Mouse (Mus musculus) frontal cortex, postnatal 36 days (tissue): Measurements from ENCODE around the gene Lrrc66.
"Not testable (repeated sequence)": the region's sequence is repeated elsewhere in the genome, so short reads cannot be mapped to it uniquely, and the experiment has no call there.

Source experiments
- DNase-seq, 2 experiments: peaks; one replicate each; pipeline ENCODE4 v3.0.0; 2022; ENCODE audit warnings: low spot score in 2 of 2

Gene Lrrc66

DNA sequence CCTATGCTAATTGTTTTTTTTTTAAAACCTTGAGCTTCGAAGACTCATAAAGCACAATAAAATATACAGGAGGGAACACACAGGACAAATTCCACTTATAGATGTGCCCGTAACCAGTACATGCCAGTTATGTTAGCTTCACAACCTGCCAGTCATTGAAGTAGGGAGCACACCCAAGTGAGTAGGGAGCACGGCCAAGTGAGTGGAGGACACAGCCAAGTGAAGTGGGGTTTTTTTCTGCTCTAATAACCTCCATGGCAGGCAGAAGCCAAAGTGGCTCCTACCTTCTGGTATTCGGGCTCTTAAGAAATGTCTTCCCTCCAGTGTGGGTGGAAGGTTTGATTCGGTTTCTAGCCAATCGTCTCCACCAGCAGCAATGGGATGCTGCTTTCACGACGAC, 19.0 kb downstream of the Lrrc66 start:
- no peak for DNase-seq

DNA sequence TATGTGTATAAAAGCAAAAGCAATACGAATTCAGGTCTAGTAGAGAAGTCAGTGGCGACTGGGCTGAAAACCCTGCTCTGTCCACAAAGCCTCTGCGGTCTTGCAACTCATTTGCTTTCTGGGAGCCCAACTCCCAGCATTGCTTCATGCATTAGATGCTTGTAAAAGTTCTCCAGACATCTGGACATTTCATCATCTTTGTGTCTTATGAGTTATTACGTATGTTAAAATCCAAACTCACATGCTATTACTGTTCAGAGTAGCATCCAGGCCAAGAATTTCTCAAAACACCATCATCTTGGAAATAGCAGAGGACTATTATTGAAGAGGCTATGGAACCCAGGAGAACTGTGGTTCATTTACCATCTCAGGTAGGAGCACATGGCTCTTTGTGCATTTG, 21.3 kb downstream of the Lrrc66 start:
- DNase-seq = no peak

DNA sequence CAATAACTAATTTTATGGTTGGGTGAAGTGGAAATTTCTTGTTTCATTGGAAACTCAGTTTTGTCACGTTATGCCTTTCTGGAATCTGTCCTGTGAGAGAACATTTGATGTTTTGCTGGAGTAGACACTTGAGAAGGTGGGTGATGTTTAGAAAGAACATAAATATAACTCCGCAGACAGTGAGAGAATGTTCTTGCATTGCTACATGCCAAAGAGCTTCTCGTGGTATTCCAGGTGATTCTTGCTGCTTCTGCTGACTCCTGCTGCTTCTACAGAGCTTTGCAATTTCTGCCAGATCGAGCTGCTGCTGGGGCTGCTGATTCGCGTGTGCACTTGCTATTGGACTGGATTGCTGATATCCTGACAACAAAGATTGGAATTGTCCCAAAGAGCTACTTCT, 27.4 kb downstream of the Lrrc66 start:
- DNase-seq = peak in 1 of 2 experiments; percentile 40

DNA sequence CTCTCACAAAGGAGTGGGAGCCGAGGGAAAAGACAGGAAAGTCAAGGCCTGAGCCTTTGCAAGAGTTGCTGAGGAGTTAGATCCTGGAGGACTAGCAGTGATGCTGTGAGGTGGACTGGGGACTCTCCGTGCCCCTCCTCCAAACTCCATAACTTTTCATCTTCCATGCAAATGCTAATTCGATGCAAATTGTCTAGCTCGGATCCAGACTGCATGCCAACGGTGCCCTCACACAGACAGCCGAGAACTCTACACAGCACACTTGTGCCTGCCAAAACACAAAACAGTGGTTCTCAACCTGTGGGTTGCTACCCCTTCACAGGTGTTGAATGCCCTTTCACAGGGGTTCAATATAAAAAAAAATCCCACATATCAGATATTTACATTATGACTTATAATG, 27.8 kb downstream of the Lrrc66 start:
- DNase-seq = no peak

DNA sequence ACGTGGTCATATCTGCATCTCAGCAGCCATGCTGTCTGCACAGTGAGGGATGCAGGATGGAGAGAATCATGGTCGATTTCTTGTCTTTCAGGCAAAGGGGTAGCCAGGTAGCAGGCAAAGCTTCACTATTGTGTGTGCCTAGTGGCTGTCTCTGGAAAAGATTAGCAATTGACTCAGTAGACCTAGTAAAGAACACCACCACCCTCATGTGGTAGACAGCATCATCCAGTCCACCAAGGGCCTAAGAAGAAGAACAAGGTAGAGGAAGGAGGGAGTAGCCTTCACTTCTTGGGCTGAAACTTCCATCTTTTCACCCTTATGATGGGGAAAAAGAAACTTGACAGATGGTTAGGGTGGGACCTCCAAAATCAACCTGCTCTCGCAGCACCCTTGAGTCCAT, 29.5 kb downstream of the Lrrc66 start:
- no peak for DNase-seq

DNA sequence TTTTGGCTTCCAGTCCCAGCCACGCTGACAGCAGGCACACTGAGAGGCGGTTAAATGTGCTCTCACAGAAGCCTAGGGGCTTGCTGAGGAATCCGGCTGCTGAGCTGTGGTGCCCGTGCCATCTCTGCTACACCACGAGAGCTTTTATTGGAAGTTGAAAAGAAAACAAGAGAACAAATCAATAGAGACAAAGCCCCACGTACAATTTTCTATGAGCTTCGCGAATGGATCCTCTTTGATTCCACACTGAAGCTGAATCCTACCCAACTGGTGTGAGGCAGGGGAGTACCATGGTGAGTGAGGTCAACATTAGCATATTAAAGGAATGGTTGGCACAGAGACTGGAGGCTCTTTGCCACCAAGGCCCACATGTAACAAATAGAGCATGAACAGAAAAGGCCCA, 31.0 kb downstream of the Lrrc66 start:
- DNase-seq = no peak

DNA sequence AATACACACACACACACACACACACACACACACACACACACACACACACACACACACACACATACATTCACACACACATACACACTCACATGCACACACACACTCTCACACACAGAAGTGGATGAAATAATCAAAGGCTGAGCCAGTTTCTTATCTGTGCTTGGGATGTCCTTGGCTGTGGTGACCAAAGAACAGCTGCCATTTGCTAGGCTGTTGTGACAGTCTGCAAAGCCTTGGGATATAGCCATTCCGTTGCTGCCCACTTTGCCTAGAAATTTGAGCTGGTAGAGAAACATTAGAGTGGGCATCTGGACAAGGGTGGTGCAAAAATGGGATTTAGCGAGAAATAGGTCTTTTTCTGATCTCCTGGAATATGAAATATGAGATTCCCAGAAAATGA, 32.3 kb downstream of the Lrrc66 start:
- DNase-seq = no peak

DNA sequence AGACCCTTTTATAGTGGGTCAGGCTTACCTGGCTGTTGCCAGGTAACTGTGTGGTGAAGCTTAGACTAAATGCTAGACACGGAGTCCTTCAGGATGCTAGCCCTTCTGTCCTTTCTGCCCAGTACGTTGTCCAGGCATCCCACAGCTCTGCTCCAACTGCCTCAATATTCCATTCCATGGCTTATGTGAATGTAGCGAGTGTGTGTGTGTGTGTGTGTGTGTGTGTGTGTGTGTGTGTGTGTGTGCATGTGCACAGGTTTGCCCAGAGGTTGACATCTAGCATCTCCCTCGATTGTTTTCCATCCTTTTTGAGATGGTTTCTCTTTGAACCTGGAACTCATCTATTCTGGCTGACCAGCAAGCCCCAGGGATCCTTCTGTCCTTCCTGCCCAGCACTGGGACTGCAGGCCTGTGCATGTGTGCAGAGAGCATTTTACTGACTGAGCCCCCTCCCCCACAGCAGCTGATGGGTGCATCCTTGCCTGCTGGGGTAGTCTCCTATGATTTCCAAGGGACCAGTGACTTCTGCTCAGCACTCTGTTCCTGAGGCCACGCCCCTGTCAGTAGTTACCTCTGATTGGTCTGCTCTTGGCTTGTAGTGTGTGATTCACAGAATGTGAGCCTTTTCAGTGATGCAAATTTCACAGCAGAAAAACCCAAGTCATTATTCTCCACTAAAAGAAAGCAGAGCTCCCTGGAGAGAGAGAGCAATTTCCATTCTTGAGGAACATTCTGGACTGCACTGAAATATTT, 33.2 kb downstream of the Lrrc66 start:
- DNase-seq = no peak

DNA sequence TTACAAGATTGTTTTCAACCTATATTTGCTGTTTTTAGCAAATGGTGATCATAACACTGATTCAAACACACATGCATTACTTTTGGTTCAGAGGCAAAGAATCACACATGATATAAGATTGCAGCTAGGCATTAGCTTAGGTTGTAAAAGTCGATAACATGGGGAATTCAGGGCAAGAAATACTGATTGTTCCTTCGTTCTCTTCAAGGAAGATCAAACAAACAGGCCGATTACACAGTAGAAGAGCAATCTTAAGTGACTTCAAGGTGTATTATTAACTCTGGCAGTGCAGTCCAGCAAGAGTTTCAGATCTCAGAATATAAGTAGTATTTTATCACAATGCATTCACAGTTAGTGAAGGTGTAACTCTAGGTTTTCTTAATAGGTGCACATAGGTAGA, 45.2 kb downstream of the Lrrc66 start:
- DNase-seq = no peak

DNA sequence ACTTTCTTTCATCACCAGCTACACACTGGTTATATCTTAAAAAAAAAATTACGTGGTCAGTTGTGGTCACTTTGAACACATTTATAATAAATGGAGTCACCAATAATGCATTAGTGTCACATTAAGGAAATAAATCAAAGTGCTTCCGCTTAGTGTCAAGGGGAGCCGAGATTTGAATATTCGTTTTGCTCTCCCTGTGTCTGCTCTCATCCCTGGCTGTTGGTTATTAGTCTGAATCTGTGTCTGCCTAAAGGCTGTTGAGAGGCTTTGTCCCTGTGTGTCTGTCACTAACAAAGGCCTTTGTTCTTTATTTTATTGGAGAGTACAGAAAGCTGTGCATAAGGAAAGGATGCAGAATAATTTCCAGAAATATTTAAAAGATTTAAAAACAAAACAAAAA, 45.7 kb downstream of the Lrrc66 start:
- no peak for DNase-seq

DNA sequence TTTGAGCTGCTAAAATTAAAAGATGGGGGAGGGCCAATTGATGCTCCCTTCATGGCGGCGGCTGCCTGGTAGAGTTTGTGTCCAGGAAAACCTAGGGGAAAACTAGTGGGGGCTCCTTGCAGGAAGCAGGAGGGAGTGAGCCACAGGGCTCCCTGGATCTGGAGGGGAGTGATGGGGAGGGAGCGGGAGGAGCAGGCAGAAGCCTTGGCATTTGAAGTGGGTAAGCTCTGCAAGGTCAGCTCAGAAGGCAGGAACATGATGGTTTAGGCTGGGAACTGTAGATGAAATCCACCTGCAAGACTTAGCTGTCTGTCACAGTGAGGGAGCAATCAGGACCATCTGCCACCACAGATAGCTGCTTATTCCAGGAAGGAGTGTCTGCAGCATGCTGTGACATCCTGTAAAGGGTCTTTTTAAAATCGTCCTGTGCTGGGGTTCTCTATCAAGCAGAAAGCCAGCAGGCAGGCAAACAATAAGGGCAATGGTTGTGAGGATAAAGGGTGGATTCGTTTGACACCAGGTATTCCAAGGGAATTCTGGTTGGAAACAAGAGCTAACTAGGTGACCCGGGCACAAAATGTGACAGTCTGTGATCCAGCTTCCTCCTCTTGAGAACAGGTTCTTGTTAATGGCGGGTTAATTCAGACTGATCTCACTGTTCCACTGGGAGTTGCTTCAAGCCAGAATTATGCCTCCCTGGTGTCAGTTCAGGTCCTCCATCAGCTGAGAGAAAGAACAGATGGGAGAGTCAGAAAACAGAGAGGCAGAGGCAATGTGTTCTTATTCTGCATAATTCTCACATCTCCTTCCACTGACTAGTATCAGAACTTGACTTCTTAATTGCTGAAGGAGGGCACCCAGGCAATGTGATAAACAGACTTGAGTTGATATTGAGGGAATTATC, 46.9 kb downstream of the Lrrc66 start:
- DNase-seq = peak in 1 of 2 experiments; percentile 17

DNA sequence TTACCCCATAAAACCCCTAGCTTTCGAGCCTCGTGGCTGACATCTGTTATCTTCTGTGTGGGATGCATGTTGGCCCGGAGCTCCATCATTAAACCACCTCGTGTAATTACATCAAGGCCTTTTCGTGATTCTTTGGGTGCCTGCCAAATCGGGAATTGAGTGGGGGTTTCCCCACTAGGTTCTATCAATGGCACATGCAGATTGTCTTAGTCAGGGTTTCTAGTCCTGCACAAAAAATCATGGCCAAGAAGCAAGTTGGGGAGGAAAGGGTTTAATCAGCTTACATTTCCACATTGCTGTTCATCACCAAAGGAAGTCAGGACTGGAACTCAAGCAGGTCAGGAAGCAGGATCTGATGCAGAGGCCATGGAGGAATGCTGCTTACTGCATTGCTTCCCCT, 48.3 kb downstream of the Lrrc66 start:
- not testable (repeated sequence) for DNase-seq

DNA sequence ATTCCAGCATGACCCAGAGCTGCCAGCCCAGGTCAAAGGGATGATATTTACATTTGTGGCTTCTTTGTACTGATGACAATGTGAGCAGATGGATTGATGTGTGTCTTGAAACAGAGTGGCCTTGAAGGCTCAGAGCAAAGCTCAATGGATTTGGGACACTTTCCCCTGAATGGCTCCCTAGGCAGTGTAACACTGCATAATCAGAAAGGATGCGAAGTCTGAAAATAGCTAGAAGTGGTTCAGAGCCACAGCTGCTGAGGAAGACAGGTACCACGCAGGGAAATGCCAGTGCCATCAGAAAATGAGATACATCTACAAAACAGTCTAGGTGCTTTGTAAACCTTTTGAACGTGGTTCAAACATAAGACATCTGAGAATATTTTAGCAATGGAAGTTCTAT, 54.2 kb downstream of the Lrrc66 start:
- DNase-seq = no peak

DNA sequence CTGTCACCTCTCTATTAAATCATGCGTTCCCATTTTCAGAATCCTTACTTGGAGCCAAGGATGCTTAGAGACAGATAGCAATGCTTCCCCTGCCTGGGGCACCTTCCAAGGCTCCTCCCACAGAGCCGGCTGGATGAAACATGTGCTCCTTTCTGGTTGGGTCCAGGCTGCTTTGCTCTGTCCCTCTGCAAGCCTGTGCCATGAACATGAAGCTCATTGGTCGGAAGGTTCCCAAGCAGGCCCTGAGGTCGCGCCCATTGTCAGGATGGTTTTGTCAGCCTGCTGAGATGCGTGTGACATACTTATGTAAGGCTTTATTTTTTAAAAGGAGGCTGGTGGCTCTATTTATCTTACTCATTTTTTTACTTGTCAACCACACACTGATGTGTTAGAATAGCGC, 55.6 kb downstream of the Lrrc66 start:
- peak in 1 of 2 experiments; percentile 56 for DNase-seq

DNA sequence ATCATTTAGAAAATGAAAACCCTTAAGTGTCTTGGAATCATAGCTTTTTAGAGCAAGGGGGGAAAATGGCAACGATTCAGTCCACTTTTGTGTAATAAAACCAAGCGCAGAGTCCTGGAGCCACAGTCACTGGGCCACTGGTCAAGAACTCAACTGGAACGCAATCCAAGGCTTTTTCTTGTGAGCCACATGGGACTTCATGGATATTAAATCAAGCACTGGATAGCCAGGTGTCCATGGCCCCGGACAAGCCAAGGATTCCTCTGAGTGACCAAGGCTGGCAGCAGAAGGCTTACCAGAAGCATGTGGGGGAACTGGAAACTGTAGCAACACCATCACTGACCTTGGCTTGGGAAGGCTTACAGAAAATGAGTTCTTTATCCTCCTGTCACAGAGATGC, 57.7 kb downstream of the Lrrc66 start:
- DNase-seq = no peak

DNA sequence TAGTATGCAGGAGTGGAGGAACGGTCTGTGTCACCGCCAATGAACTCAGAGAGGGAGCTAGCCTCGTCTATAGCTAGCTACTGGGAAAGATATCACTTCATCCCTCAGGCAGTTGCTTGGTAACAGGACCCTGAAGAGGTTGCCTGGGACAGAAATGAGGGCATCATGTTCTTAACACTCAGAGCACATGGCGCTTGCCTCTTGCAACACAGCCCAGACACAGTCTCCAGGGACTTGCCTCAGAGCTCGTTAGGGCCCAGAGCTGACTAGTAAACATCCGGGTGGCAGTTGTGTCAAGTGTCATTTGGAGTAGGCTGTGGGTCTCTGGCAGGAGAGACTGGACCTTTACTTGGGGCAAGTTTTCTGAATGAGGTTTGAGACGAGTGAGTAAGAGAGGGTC, 58.5 kb downstream of the Lrrc66 start:
- no peak for DNase-seq

DNA sequence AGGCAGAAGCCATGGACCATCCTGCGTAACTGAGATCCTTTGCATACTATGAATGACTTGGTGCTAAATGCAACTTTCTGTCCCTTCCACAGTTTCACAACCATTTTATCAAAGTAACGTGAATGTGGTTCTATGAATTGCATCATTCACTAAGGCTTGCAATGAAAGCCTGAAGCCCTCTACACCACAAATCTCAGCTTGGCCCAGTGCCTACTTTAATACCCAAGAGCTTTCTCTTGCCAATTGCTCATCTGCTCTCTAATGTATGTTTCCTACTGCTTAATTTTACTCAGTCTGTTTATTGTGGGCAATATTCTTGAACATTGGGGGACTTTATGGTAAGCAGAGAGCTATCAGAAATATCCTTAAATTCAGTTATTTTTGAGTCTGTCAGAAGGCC, 59.5 kb downstream of the Lrrc66 start:
- DNase-seq = no peak

DNA sequence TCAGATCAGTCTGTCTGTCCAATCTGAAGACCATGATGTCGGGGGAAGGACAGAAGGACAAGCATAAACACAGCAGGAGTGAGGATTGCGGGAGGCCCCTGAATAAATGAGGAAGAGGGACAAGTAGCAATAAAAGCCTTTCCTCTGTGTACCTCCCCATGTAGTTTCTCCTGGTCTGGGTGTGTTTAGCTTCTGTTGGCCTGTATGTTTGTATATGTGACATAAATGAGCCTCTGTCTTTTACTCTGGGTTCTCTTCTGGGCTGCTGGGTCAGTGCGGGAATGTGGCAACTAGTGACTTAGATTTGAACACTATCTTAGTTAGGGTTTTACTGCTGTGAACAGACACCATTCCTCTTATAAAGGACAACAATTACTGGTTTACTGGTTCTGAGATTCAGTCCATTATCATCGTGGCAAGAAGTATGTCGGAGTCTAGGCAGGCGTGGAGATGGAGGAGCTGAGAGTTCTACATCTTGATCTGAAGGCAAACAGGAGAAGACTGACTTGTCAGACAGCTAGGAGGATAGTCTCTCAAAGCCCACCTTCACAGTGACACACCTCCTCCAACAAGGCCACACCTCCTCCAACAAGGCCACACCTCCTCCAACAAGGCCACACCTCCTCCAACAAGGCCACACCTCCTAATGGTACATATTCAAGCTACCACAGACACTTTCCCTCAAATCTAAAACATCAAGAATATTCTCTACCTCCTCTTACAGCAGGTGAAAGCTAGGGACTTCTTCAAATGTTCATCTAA, 60.8 kb downstream of the Lrrc66 start:
- no peak for DNase-seq

DNA sequence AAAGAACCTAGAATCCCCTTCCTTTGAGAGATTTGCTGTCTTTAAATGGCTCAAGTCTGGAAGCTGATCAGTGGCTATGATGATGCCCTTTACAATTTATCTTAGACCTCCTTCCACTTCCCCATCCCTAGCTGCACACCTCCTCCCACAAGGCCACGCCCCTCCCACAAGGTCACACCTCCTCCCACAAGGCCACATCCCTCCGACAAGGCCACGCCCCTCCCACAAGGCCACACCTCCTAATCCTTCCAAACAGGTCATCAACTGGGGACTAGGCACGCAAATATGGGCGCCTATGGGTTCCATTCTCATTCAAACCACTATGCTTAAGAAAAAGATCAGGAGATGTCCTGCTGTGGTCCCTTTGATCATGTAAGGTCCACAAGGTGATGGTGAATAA, 63.1 kb downstream of the Lrrc66 start:
- no peak for DNase-seq

DNA sequence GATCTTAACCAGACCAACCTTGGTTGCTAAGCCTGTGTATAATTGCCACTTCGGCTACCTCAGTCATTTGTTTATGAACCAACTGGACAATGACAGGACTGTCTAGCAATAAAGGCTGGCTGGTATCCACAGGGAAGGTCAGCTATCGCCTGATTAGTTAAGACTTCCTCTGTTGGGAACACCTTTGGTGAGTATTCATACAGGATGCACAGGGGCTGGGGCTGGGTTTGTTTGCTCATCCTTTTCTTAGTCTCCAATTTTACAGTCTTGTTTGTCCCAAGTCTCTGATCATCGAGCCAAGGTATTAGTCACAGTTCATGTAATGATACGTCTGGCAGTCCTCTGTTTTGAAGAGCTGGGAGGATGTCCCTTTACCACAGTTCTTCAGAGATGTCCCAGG, 65.4 kb downstream of the Lrrc66 start:
- no peak for DNase-seq

DNA sequence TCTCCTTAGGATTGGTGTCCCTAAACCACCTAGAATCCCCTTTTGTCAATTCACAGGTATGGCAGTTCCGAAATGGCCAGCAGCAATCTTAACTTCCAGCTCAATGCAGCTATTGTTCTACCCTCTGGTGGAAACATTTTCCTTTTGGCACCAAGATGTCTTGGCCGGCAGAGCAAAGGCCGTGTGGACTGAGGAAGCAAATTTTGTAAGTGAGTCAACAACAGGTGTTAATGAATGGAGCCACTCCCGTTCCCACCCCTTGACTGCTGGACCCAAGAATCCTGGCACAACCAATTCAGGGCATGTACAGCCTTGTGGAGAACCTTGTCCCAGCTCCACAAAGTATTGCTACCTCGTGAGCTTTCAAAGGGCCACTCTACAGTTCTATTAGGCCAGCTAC, 66.2 kb downstream of the Lrrc66 start:
- no peak for DNase-seq

DNA sequence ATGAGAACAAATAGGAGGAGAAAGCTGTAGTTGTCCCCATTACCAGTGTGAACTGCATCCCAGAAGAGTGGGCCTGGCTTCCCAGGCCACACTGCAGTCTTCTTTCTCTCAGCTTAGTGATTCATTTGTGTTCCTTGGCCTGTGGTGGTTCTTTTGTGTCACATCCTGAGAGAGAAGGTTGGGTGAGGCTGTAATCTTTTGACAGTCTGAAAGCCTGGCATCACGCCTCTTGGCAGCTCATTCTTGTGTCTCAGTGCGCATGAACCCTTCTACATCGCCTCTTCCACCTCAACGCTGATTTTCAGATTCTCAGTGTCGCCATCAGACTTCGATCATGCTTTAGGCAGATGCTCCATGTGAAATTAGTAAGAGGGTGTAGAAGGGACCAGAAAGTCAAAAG, 68.3 kb downstream of the Lrrc66 start:
- DNase-seq = no peak
